8 mouse cellular contexts compared by ENCODE assay signal in genomic region chr1:72225720-72226171, GRCm38 (mm10). TPM values are rescaled to one million over a fixed set of nuclear protein-coding genes. Genes with fewer than 3 reads are reported as not detected.
A peak's percentile ranks its signal among the peaks of the same experiment; 100 is the strongest.
DNase-seq lines count a peak whose midpoint lies in the region; ATAC-seq and TF ChIP-seq lines count a peak whose summit lies in the region.
"Not testable (repeated sequence)": the region's sequence is repeated elsewhere in the genome, so short reads cannot be mapped to it uniquely, and the experiment has no call there.

No protein-coding gene starts in this region.

- H3K4me2 ChIP-seq in forebrain, postnatal 0 days (ENCODE audit: low read depth) = peak overlapping the region; percentile 60
- H3K4me2 ChIP-seq in lung, embryonic 15.5 days = peak overlapping the region; percentile 73

- H3K79me2 ChIP-seq in MEL (ENCODE audit: control insufficient read depth, insufficient read depth, low read length, poor library complexity) = not testable (repeated sequence)

- not testable (repeated sequence) for H3K9me3 ChIP-seq in MEL (replicated peaks; ENCODE audit: insufficient read depth, low read length); forebrain, postnatal 0 days (ENCODE audit: low read length); lung, embryonic 15.5 days

- H3K9ac ChIP-seq in MEL (ENCODE audit: control insufficient read depth, low read depth, low read length, poor library complexity, severe bottlenecking) = peak overlapping the region; percentile 39
- H3K9ac ChIP-seq in forebrain, postnatal 0 days = peak overlapping the region; percentile 60
- peak overlapping the region; percentile 36 for H3K9ac ChIP-seq in lung, embryonic 15.5 days

- H3K27ac ChIP-seq in MEL (ENCODE audit: control insufficient read depth, low read depth, low read length) = not testable (repeated sequence)
- H3K27ac ChIP-seq in cerebellum, adult 2 months (ENCODE audit: insufficient read depth, low read length) = peak overlapping the region; percentile 10; the same call in 1 of the 2 replicates
- H3K27ac ChIP-seq in forebrain, postnatal 0 days (ENCODE audit: low read depth, low read length) = 0 out of 2 replicates have a peak overlapping the region, but pooled peaks have one; percentile 47
- 0 out of 2 replicates have a peak overlapping the region, but pooled peaks have one; percentile 33 for H3K27ac ChIP-seq in lung, embryonic 15.5 days

- DNase-seq in MEL (ENCODE audit: low read depth, low spot score) = peak; percentile 90
- peak; percentile 85 to 87 for DNase-seq in cerebellum, adult 2 months
- DNase-seq in forebrain, postnatal 0 days = peak; percentile 87
- DNase-seq in heart, postnatal 4 days = peak; percentile 83
- DNase-seq in layer of hippocampus, adult 8-10 months (ENCODE audit: low spot score in 2 of 2) = peak; percentile 70 to 74
- peak; percentile 55 for DNase-seq in ovary, adult 18-20 months (ENCODE audit: low spot score)
- peak; percentile 87 for DNase-seq in thymus, postnatal 0 days (ENCODE audit: low spot score)

- peak overlapping the region; percentile 46 to 56 for H3K4me3 ChIP-seq in MEL (ENCODE audit: control insufficient read depth in 1 of 2, insufficient read depth in 1 of 2, low read depth in 2 of 2, low read length in 2 of 2)
- peak overlapping the region; percentile 85 for H3K4me3 ChIP-seq in cerebellum, adult 2 months (replicated peaks; ENCODE audit: insufficient read depth, low read depth, low read length)
- H3K4me3 ChIP-seq in forebrain, postnatal 0 days (ENCODE audit: low read depth, low read length) = peak overlapping the region; percentile 45
- peak overlapping the region; percentile 52 for H3K4me3 ChIP-seq in lung, embryonic 15.5 days

- not testable (repeated sequence) for H3K27me3 ChIP-seq in MEL (ENCODE audit: control insufficient read depth in 1 of 2, insufficient read depth in 2 of 2, low read length in 2 of 2); cerebellum, adult 2 months (ENCODE audit: control insufficient read depth, insufficient read depth, low read length); forebrain, postnatal 0 days (ENCODE audit: insufficient read depth, low read length)
- H3K27me3 ChIP-seq in lung, embryonic 15.5 days = peaks cover 31% of the 10 kb centered on the region

- TF ChIP-seq CTCF in MEL (IDR thresholded peaks at IDR 0.05 in 2 of 3, conservative IDR thresholded peaks at IDR 0.05 in 1 of 3; ENCODE audit: control insufficient read depth in 1 of 3, insufficient read depth in 1 of 3, low read depth in 2 of 3, low read length in 3 of 3, poor library complexity in 1 of 3, severe bottlenecking in 1 of 3); cerebellum, adult 2 months (IDR thresholded peaks at IDR 0.05; ENCODE audit: borderline replicate concordance, insufficient read depth, low read depth, low read length); forebrain, postnatal 0 days (IDR thresholded peaks at IDR 0.05; ENCODE audit: low read depth): not testable (repeated sequence)

- H3K4me1 ChIP-seq in MEL (ENCODE audit: control insufficient read depth in 1 of 2, insufficient read depth in 2 of 2, low read length in 2 of 2); cerebellum, adult 2 months (ENCODE audit: control insufficient read depth, insufficient read depth, low read length); forebrain, postnatal 0 days (ENCODE audit: insufficient read depth); lung, embryonic 15.5 days: not testable (repeated sequence)

- not testable (repeated sequence) for H3K36me3 ChIP-seq in MEL (ENCODE audit: control insufficient read depth in 1 of 2, insufficient read depth in 2 of 2, low read length in 2 of 2); forebrain, postnatal 0 days (ENCODE audit: insufficient read depth); lung, embryonic 15.5 days

- TF ChIP-seq RAD21 in MEL (IDR thresholded peaks at IDR 0.05; ENCODE audit: low read depth, low read length) = not testable (repeated sequence)

- TF ChIP-seq EP300 in MEL (IDR thresholded peaks at IDR 0.05; ENCODE audit: low read depth in 1 of 2, low read length in 2 of 2) = not testable (repeated sequence)

- TF ChIP-seq POLR2A in MEL (IDR thresholded peaks at IDR 0.05; ENCODE audit: control insufficient read depth in 1 of 2, insufficient read depth in 1 of 2, low read depth in 1 of 2, low read length in 2 of 2, poor library complexity in 1 of 2) = not testable (repeated sequence)
- TF ChIP-seq POLR2A in cerebellum, adult 2 months (IDR thresholded peaks at IDR 0.05; ENCODE audit: borderline replicate concordance, insufficient read depth, low read length) = peak; percentile 66; the same call in 1 of the 2 replicates

- peak; percentile 89 for ATAC-seq in forebrain, postnatal 0 days
- peak; percentile 89 for ATAC-seq in lung, embryonic 15.5 days (ENCODE audit: borderline replicate concordance, extremely low read depth, low FRiP score, low TSS enrichment)

- under 1% methylated on average over 25 of the region's 31 CpGs for WGBS in cerebellum, adult 2 months
- under 1% methylated on average over 25 of the region's 31 CpGs for WGBS in forebrain, postnatal 0 days
- under 1% methylated on average over 25 of the region's 31 CpGs for WGBS in lung, embryonic 15.5 days

TF ChIP-seq in MEL, 35 proteins besides CTCF, POLR2A, EP300 and RAD21:
- TF ChIP-seq ETS1 (IDR thresholded peaks at IDR 0.05; ENCODE audit: low read depth, low read length) = 0 out of 2 replicates have a peak, but pooled peaks have one; percentile 10
- peak; percentile 92; the same call in 1 of the 2 replicates for TF ChIP-seq TBP (IDR thresholded peaks at IDR 0.05; ENCODE audit: low read depth, low read length)

RNA-seq across cellular contexts. Expression of gene Mreg, which starts 13.6 kb away (rescaled TPM):
- total RNA-seq in MEL (2012; rRNA removed) = not detected in 2 replicates
- not detected for polyA plus RNA-seq in MEL (2012; ENCODE audit: insufficient read depth in 1 of 2, insufficient read length in 2 of 2, low read depth in 1 of 2, low replicate concordance in 2 of 2, missing spikeins in 1 of 2)
- 22.7 and 25.8 TPM in 2 replicates for polyA plus RNA-seq in cerebellum, adult 2 months (2012; rRNA removed)
- total RNA-seq in forebrain, postnatal 0 days (2014; rRNA removed) = 1.7 and 1.9 TPM in 2 replicates
- 1.7 and 2.1 TPM in 2 replicates for polyA plus RNA-seq in forebrain, postnatal 0 days (2015; fragmentation: Nextera tagmentation; extraction: Ambion mirVana)
- total RNA-seq in heart, postnatal 4 days (2021) = 10 to 100 TPM; 17.7 to 21.1 TPM
- 1 to 10 TPM; 4.2 to 7.6 (median 5.8) TPM for total RNA-seq in layer of hippocampus, adult 8-10 months (2022)
- 2.3 and 4.8 TPM in 2 replicates for polyA plus RNA-seq in lung, embryonic 15.5 days (2015; fragmentation: Nextera tagmentation; extraction: Ambion mirVana)
- polyA plus RNA-seq in thymus, postnatal 0 days (2015; fragmentation: Nextera tagmentation; extraction: Ambion mirVana) = 74.9 and 80.1 TPM in 2 replicates

RNA-seq across cellular contexts. Expression of gene Pecr, which starts 58.4 kb away (rescaled TPM):
- 10.4 and 10.7 TPM in 2 replicates for total RNA-seq in MEL (2012; rRNA removed)
- 10 to 100 TPM in 1 of 2 experiments, not detected in 1; 15.5 TPM for polyA plus RNA-seq in MEL (2012; ENCODE audit: insufficient read depth in 1 of 2, insufficient read length in 2 of 2, low read depth in 1 of 2, low replicate concordance in 2 of 2, missing spikeins in 1 of 2)
- polyA plus RNA-seq in cerebellum, adult 2 months (2012; rRNA removed) = 6.2 and 6.8 TPM in 2 replicates
- total RNA-seq in forebrain, postnatal 0 days (2014; rRNA removed) = 4.6 and 7.5 TPM in 2 replicates
- 8.0 and 11.9 TPM in 2 replicates for polyA plus RNA-seq in forebrain, postnatal 0 days (2015; fragmentation: Nextera tagmentation; extraction: Ambion mirVana)
- 10 to 100 TPM; 11.7 to 12.1 TPM for total RNA-seq in heart, postnatal 4 days (2021)
- 1 to 10 TPM; 4.4 to 7.6 (median 6.3) TPM for total RNA-seq in layer of hippocampus, adult 8-10 months (2022)
- 23.0 and 24.8 TPM in 2 replicates for polyA plus RNA-seq in lung, embryonic 15.5 days (2015; fragmentation: Nextera tagmentation; extraction: Ambion mirVana)
- polyA plus RNA-seq in thymus, postnatal 0 days (2015; fragmentation: Nextera tagmentation; extraction: Ambion mirVana) = 15.3 and 15.6 TPM in 2 replicates

RNA-seq across cellular contexts. Expression of gene Tmem169, which starts 58.4 kb away (rescaled TPM):
- not detected in 2 replicates for total RNA-seq in MEL (2012; rRNA removed)
- polyA plus RNA-seq in MEL (2012; ENCODE audit: insufficient read depth in 1 of 2, insufficient read length in 2 of 2, low read depth in 1 of 2, low replicate concordance in 2 of 2, missing spikeins in 1 of 2) = under 1 TPM in 1 of 2 experiments, not detected in 1; 0.06 TPM
- 16.4 and 18.3 TPM in 2 replicates for polyA plus RNA-seq in cerebellum, adult 2 months (2012; rRNA removed)
- 36.1 and 38.8 TPM in 2 replicates for total RNA-seq in forebrain, postnatal 0 days (2014; rRNA removed)
- 22.7 and 35.2 TPM in 2 replicates for polyA plus RNA-seq in forebrain, postnatal 0 days (2015; fragmentation: Nextera tagmentation; extraction: Ambion mirVana)
- total RNA-seq in heart, postnatal 4 days (2021) = under 1 TPM; 0.12 to 0.16 TPM
- 10 to 100 TPM; 11.6 to 17.4 (median 13.2) TPM for total RNA-seq in layer of hippocampus, adult 8-10 months (2022)
- 0.76 and 1.5 TPM in 2 replicates for polyA plus RNA-seq in lung, embryonic 15.5 days (2015; fragmentation: Nextera tagmentation; extraction: Ambion mirVana)
- polyA plus RNA-seq in thymus, postnatal 0 days (2015; fragmentation: Nextera tagmentation; extraction: Ambion mirVana) = 7.1 and 8.0 TPM in 2 replicates
